Mouse (Mus musculus): ENCODE results near the gene Taf6.
A peak's percentile ranks its signal among the peaks of the same experiment; 100 is the strongest.

- peak; percentile 67 for TF ChIP-seq POLR2A (IDR thresholded peaks at IDR 0.05; ENCODE audit: insufficient read depth, low read depth, low read length)
- peak; percentile 67; the same call in 1 of the 2 replicates for TF ChIP-seq EP300 (IDR thresholded peaks at IDR 0.05; ENCODE audit: insufficient read depth, low read depth, low read length)
Measured at GRCm38 (mm10) chr5:138170936-138171561, 16.2 kb downstream of the Taf6 start.

All from heart, adult 2 months (tissue).